Mouse (Mus musculus): ENCODE measurements around the gene Bdkrb2.

- TF ChIP-seq CTCF (IDR thresholded peaks at IDR 0.05; ENCODE audit: extremely low read depth, insufficient read depth, insufficient read length, insufficient replicate concordance) (no peak), POLR2A (IDR thresholded peaks at IDR 0.05; ENCODE audit: low read depth, low read length) (no peak)
Measured at GRCm38 (mm10) chr12:105541590-105542402, 21.2 kb upstream of the Bdkrb2 start.

Measured in spleen, adult 2 months (tissue).